Mouse (Mus musculus): Measurements from ENCODE around the gene Ppp2r5d.

Gene Ppp2r5d

GRCm38 (mm10) chr17:46679843-46680759 lies 24.8 kb downstream of the Ppp2r5d start:
- DNase-seq, result peak; percentile 55

GRCm38 (mm10) chr17:46678911-46679310 lies 26.0 kb downstream of the Ppp2r5d start:
- no peak for DNase-seq

GRCm38 (mm10) chr17:46678416-46678815 lies 26.5 kb downstream of the Ppp2r5d start, which contains the start of gene Mea1:
Gene Mea1, plus strand, starts transcription at chr17:46678793.
- DNase-seq, result peak; percentile 38

- no peak for DNase-seq
Measured at GRCm38 (mm10) chr17:46674530-46675283, 30.2 kb downstream of the Ppp2r5d start.

DNA sequence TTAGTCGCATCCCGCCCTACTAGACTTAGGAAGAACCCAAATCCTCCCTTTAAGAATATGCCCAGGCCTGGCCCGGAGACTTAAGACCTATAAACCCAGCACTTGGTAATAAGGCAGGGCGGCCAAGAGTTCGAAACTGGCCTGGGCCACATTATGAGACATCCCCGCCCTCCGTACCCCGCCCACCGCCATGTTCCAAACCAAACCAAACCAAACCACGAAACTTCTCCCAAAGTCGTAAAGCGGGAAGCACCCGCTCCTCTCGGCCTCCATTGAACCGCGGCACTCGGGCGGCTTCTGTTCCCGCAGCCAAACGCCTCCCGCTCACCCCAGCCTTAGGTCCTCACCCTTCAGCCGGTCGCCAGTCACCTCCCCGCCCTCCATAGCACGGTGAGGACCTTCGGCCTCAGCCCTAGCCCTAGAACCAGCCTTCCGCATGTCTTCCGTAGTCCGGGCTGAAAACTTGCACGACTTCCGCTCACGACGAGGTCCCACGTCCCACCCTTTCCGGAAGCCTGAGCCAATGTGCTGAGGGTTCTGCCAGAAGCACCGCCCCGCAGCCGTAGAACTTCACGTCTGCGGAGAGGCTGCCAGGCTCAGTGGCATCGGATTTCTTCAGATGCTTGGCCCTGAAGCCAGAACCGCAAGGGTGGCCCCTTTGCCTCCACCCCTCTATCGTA lies 30.9 kb downstream of the Ppp2r5d start, which contains the start of gene Rrp36:
Gene Rrp36 (minus strand): TSS at position 503 of the 680 bp plus-strand sequence.
- DNase-seq, result peak; percentile 91

GRCm38 (mm10) chr17:46669911-46670310 lies 35.0 kb downstream of the Ppp2r5d start:
- no peak for DNase-seq

DNA sequence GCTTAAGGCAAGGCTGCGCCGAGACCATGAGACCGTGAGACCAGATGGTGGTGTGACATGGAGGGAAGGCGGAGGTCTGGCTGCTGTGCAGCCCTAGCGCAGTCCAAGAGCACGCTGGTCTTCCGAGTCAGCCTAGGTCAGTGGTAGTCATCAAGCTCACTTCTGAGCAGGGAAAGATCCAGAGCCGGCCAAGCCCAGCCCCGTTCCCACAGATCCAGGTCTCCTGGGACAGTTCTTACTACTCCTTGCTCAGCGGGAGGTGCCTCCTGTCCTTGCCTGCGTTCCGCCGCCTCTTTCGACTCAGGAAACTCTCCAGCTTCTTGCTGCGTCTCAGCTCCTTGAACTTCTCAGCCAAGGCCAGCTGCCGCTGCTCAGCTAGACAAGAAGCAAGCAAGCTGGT lies 37.2 kb downstream of the Ppp2r5d start:
- DNase-seq, result no peak

DNA sequence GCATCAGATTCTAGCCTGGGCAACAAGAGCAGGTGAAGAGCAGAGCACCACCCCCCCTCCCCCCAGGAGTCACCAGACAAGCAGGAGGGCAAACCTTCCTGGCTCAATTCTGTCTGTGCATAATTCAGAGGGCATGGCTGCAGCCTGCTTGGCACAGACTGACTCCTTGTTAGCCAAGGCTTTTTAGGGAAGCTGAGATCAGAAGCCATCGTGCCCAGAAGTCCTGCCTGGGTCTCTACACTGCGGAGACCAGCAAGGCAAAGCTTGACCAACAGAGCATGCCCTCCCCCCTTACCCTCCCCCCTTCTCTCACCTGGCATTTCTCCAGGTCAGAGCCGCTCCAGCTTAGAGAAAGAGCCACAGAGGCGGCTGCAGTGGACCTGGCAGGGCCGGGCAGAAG lies 42.2 kb downstream of the Ppp2r5d start:
- DNase-seq, result no peak

- no peak for DNase-seq
Measured at GRCm38 (mm10) chr17:46661981-46662380, 42.9 kb downstream of the Ppp2r5d start.

DNA sequence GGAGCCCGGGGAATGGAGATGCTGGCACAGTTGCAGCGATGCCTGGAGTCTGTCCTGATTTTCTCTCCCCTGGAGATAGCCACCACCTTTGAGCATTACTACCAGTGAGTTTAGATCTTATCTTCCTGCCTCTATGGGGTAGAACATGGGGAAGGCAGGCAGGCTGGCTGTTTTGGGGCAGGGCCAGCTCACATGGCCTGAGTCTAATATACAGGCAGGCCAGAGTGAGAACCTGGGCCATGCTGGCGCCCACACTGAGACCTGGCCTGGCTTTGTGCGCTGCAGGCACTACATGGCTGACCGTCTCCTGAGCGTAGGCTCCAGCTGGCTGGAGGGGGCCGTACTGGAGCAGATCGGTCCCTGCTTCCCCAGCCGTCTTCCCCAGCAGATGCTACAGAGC lies 43.6 kb downstream of the Ppp2r5d start:
- no peak for DNase-seq

GRCm38 (mm10) chr17:46656054-46656453 lies 48.9 kb downstream of the Ppp2r5d start:
- no peak for DNase-seq

- DNase-seq, result no peak
Measured at GRCm38 (mm10) chr17:46651755-46652547, 53.0 kb downstream of the Ppp2r5d start.

DNA sequence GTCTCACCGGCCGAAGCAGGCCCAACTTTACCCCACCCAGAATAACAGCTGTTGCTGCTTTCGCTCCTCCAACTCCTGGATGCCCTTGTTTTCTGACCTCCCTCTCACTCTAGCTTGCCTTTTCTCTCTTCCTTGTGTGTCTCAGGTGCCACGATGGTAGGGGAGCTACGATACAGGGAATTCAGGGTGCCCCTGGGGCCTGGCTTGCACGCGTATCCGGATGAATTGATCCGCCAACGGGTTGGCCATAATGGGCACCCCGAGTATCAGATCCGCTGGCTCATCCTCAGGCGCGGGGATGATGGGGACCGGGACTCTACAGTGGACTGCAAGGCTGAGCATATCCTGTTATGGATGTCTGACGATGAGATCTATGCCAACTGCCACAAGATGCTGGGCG lies 53.6 kb downstream of the Ppp2r5d start:
- DNase-seq, result no peak

GRCm38 (mm10) chr17:46650232-46651031 lies 54.5 kb downstream of the Ppp2r5d start, which contains the start of gene Cul7:
Gene Cul7, plus strand, starts transcription at chr17:46650337.
- DNase-seq, result peak; percentile 92

DNA sequence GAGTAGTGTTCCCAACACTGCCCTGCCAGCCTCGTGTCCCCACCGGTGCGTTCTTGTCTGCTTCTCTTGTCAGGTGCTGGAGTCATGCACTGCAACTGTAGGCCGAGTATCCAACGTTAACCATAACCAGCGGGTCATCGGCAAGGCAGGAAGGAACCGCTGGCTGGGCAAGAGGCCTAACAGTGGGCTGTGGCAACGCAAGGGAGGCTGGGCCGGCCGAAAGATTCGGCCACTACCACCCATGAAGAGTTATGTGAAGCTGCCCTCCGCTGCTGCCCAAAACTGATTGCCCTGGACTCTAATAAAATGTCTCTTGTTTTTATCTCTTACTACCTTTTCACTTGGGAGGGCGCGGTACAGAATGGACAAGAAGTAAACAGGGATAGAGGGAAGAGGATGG lies 55.1 kb downstream of the Ppp2r5d start:
- DNase-seq, result peak; percentile 34

- DNase-seq, result no peak
Measured at GRCm38 (mm10) chr17:46648436-46648835, 56.5 kb downstream of the Ppp2r5d start.

DNA sequence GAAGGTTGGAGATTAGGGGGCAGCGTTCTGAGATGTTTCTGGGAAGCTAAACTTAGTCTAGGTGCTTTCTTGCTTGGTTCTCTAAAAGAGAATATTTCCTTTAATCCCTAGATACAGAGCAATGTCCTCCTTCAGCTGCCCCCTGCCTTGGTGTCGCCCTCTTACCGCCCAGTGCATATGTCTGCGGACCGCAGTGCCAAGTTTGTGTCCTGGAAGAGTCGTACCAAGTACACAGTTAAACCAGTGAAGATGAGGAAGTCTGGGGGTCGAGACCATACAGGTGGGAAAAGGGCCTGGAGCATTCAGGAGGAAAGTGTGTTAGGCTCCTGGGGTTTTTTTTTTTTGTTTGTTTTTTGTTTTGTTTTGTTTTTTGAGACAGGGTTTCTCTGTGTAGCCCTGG lies 57.6 kb downstream of the Ppp2r5d start:
- DNase-seq, result no peak

DNA sequence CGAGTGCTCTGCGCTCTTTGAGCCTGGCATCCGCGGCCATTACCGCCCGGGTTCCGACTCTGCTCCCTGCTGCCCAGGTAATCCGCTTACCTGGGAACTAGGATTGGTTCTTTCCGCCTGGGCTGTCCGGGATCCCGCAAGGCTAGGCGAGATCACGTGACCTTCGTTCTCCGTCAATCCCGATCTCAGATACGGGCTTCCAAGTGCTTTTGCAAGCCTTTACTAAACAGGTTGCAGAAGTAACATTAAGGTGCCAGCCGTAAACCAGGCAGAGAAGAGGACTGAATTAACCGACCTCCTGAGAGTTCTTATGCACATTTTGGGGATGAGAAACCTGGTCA lies 58.6 kb downstream of the Ppp2r5d start:
- no peak for DNase-seq

DNA sequence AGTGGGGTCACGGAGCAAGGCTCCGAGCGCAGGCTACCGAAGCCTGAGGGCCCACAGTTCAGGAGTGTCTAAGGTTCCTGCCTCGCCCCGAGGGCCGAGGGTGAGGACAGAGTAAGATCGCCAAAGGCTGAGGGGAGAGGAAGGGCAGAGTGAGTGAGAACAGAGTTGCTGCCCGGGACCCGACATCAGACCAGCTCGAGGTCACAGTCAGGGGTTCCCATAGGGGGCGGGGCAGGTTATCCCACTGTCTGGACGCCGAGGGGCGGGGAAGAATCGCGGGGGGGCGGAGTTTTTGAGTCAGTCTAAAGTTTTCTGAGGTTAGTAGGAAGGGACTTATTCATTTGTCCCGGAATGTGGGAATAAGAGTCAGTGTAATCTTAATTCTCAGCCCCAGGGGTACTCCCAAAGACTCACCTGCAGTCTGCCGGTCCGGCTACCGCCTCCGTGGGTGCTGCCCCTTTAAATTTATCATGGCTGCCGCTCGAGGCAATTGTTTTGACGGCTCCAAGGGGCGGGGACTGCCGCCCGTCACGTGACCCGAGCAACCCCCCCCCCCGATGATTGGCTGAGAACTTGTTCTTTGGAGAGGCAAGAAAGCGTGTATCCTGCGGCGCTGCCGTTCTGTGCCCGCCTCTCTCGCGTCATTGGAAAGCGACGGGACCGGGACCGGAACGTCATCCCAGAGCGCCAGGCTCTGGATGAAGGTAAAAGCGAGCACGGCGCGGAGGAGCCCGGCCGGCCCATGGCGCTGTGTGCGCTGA lies 59.2 kb downstream of the Ppp2r5d start, which contains the start of the genes Klc4 and Mrpl2:
Gene Klc4 (minus strand): TSS at position 462 of the 761 bp plus-strand sequence.
Gene Mrpl2 (plus strand): TSS at position 669 of the 761 bp plus-strand sequence.
- peak; percentile 99 for DNase-seq

GRCm38 (mm10) chr17:46644916-46645475 lies 59.9 kb downstream of the Ppp2r5d start:
- peak; percentile 80 for DNase-seq

Measured in lung, postnatal 14 days (tissue).